Mouse (Mus musculus): Measurements from ENCODE around the gene Nt5c2. TPM values are rescaled to one million over a fixed set of nuclear protein-coding genes. Genes with fewer than 3 reads are reported as not detected.

The Nt5c2 gene
- polyA plus RNA-seq, 1 experiment from 2014 or later = 61.0 TPM

GRCm38 (mm10) chr19:46963440-46963839, 51.5 kb downstream of the Nt5c2 start:
- Histone ChIP-seq H3K27me3 (no peaks in the 10 kb centered on the region), H3K4me1 (replicated peaks) (peaks cover 54% of the 10 kb centered on the region), H3K36me3 (0 out of 2 replicates have a peak, but pooled peaks cover 3% of the 10 kb centered on the region), H3K4me2 (no peak overlapping the region), H3K9me3 (replicated peaks) (no peaks in the 10 kb centered on the region), H3K9ac (no peak overlapping the region), H3K4me3 (replicated peaks) (no peak overlapping the region), H3K27ac (0 out of 2 replicates have a peak overlapping the region, but pooled peaks have one; percentile 47)
- no peak for DNase-seq
- ATAC-seq (ENCODE audit: low read depth) = no peak

- H3K9ac ChIP-seq = peak overlapping the region; percentile 96
- no peak for DNase-seq
Observed at GRCm38 (mm10) chr19:46962841-46963240, 52.1 kb downstream of the Nt5c2 start.

GRCm38 (mm10) chr19:46962171-46962772, 52.7 kb downstream of the Nt5c2 start:
- DNase-seq = peak; percentile 85
- peak overlapping the region; percentile 92 for H3K27ac ChIP-seq
- no peaks in the 10 kb centered on the region for H3K27me3 ChIP-seq
- H3K4me2 ChIP-seq = peak overlapping the region; percentile 86
- 1% methylated on average over 43 of the region's 54 CpGs for WGBS (ENCODE audit: insufficient replicate concordance)
- peak; percentile 91 for ATAC-seq (ENCODE audit: low read depth)
- H3K4me1 ChIP-seq (replicated peaks) = peaks cover 56% of the 10 kb centered on the region
- H3K9me3 ChIP-seq (replicated peaks) = no peaks in the 10 kb centered on the region
- H3K4me3 ChIP-seq (replicated peaks) = peak overlapping the region; percentile 93
- peak overlapping the region; percentile 96 for H3K9ac ChIP-seq
- 0 out of 2 replicates have a peak, but pooled peaks cover 3% of the 10 kb centered on the region for H3K36me3 ChIP-seq

More at GRCm38 (mm10) chr19:46962841-46963240, 52.1 kb downstream of the Nt5c2 start:
- H3K4me2 ChIP-seq = peak overlapping the region; percentile 86
- peaks cover 55% of the 10 kb centered on the region for H3K4me1 ChIP-seq (replicated peaks)
- H3K27me3 ChIP-seq = no peaks in the 10 kb centered on the region
- no peaks in the 10 kb centered on the region for H3K9me3 ChIP-seq (replicated peaks)
- H3K27ac ChIP-seq = 0 out of 2 replicates have a peak overlapping the region, but pooled peaks have one; percentile 3
- no peak for ATAC-seq (ENCODE audit: low read depth)
- peak overlapping the region; percentile 93 for H3K4me3 ChIP-seq (replicated peaks)
- WGBS (ENCODE audit: insufficient replicate concordance) = 28% methylated on average over 7 of the region's 7 CpGs
- 0 out of 2 replicates have a peak, but pooled peaks cover 3% of the 10 kb centered on the region for H3K36me3 ChIP-seq

- DNase-seq (peak; percentile 69), ATAC-seq (ENCODE audit: low read depth) (peak; percentile 78)
- H3K27me3 ChIP-seq = no peaks in the 10 kb centered on the region
- H3K4me3 ChIP-seq (replicated peaks) = peak overlapping the region; percentile 93
- H3K9ac ChIP-seq = peak overlapping the region; percentile 96
- peaks cover 62% of the 10 kb centered on the region for H3K4me1 ChIP-seq (replicated peaks)
- WGBS (ENCODE audit: insufficient replicate concordance) = 2% methylated on average over 35 of the region's 36 CpGs
- H3K4me2 ChIP-seq = peak overlapping the region; percentile 86
- H3K36me3 ChIP-seq = 0 out of 2 replicates have a peak, but pooled peaks cover 3% of the 10 kb centered on the region
- peak overlapping the region; percentile 92 for H3K27ac ChIP-seq
- H3K9me3 ChIP-seq (replicated peaks) = no peaks in the 10 kb centered on the region
Observed at GRCm38 (mm10) chr19:46961652-46962051, 53.3 kb downstream of the Nt5c2 start.

GRCm38 (mm10) chr19:46961047-46961651, 53.8 kb downstream of the Nt5c2 start:
- peak; percentile 3; the same call in 1 of the 2 replicates for ATAC-seq (ENCODE audit: low read depth)
- Histone ChIP-seq H3K9ac (peak overlapping the region; percentile 96), H3K36me3 (0 out of 2 replicates have a peak, but pooled peaks cover 3% of the 10 kb centered on the region), H3K4me1 (replicated peaks) (peaks cover 67% of the 10 kb centered on the region), H3K27me3 (no peaks in the 10 kb centered on the region), H3K9me3 (replicated peaks) (no peaks in the 10 kb centered on the region), H3K27ac (peak overlapping the region; percentile 92), H3K4me3 (replicated peaks) (peak overlapping the region; percentile 93), H3K4me2 (peak overlapping the region; percentile 86)
- DNase-seq = no peak
- 11% methylated on average over 22 of the region's 22 CpGs for WGBS (ENCODE audit: insufficient replicate concordance)

GRCm38 (mm10) chr19:46960101-46961046, 54.6 kb downstream of the Nt5c2 start:
- peak overlapping the region; percentile 96 for H3K9ac ChIP-seq
- H3K36me3 ChIP-seq = 0 out of 2 replicates have a peak, but pooled peaks cover 3% of the 10 kb centered on the region
- no peaks in the 10 kb centered on the region for H3K27me3 ChIP-seq
- H3K4me2 ChIP-seq = peak overlapping the region; percentile 86
- ATAC-seq (ENCODE audit: low read depth) = no peak
- H3K4me1 ChIP-seq (replicated peaks) = peaks cover 66% of the 10 kb centered on the region
- 42% methylated on average over 13 of the region's 13 CpGs for WGBS (ENCODE audit: insufficient replicate concordance)
- DNase-seq = no peak
- peak overlapping the region; percentile 93 for H3K4me3 ChIP-seq (replicated peaks)
- H3K27ac ChIP-seq = peak overlapping the region; percentile 92
- no peaks in the 10 kb centered on the region for H3K9me3 ChIP-seq (replicated peaks)

- DNase-seq (no peak), ATAC-seq (ENCODE audit: low read depth) (no peak)
- no peaks in the 10 kb centered on the region for H3K27me3 ChIP-seq
- H3K4me3 ChIP-seq (replicated peaks) = peak overlapping the region; percentile 93
- 0 out of 2 replicates have a peak, but pooled peaks cover 5% of the 10 kb centered on the region for H3K36me3 ChIP-seq
- H3K4me1 ChIP-seq (replicated peaks) = peaks cover 66% of the 10 kb centered on the region
- peak overlapping the region; percentile 92 for H3K27ac ChIP-seq
- no peaks in the 10 kb centered on the region for H3K9me3 ChIP-seq (replicated peaks)
- 81% methylated on average over 3 of the region's 3 CpGs for WGBS (ENCODE audit: insufficient replicate concordance)
- peak overlapping the region; percentile 96; the same call in 1 of the 2 replicates for H3K9ac ChIP-seq
- H3K4me2 ChIP-seq = peak overlapping the region; percentile 86
Observed at GRCm38 (mm10) chr19:46959536-46959935, 55.4 kb downstream of the Nt5c2 start.

GRCm38 (mm10) chr19:46958566-46958965, 56.4 kb downstream of the Nt5c2 start:
- H3K4me1 ChIP-seq (replicated peaks) = peaks cover 64% of the 10 kb centered on the region
- no peak for DNase-seq
- no peak overlapping the region for H3K4me3 ChIP-seq (replicated peaks)
- H3K27ac ChIP-seq = peak overlapping the region; percentile 83; the same call in 1 of the 2 replicates
- 82% methylated on average over 3 of the region's 3 CpGs for WGBS (ENCODE audit: insufficient replicate concordance)
- no peak overlapping the region for H3K4me2 ChIP-seq
- 0 out of 2 replicates have a peak, but pooled peaks cover 5% of the 10 kb centered on the region for H3K36me3 ChIP-seq
- no peaks in the 10 kb centered on the region for H3K27me3 ChIP-seq
- H3K9me3 ChIP-seq (replicated peaks) = no peaks in the 10 kb centered on the region
- peak overlapping the region; percentile 4; the same call in 1 of the 2 replicates for H3K9ac ChIP-seq
- no peak for ATAC-seq (ENCODE audit: low read depth)

GRCm38 (mm10) chr19:46957971-46958370, 57.0 kb downstream of the Nt5c2 start:
- ATAC-seq (ENCODE audit: low read depth) (no peak), DNase-seq (no peak)
- Histone ChIP-seq H3K27ac (peak overlapping the region; percentile 83), H3K36me3 (peaks cover 8% of the 10 kb centered on the region; the same call in 1 of the 2 replicates), H3K4me1 (replicated peaks) (peaks cover 61% of the 10 kb centered on the region), H3K4me2 (peak overlapping the region; percentile 37; the same call in 1 of the 2 replicates), H3K9me3 (replicated peaks) (no peaks in the 10 kb centered on the region), H3K4me3 (replicated peaks) (no peak overlapping the region), H3K27me3 (no peaks in the 10 kb centered on the region), H3K9ac (peak overlapping the region; percentile 50)
- 71% methylated on average over 4 of the region's 4 CpGs for WGBS (ENCODE audit: insufficient replicate concordance)

GRCm38 (mm10) chr19:46957001-46957400, 58.0 kb downstream of the Nt5c2 start:
- H3K27me3 ChIP-seq = no peaks in the 10 kb centered on the region
- ATAC-seq (ENCODE audit: low read depth) (peak; percentile 76), DNase-seq (peak; percentile 53)
- peaks cover 63% of the 10 kb centered on the region for H3K4me1 ChIP-seq (replicated peaks)
- H3K27ac ChIP-seq = peak overlapping the region; percentile 83
- peak overlapping the region; percentile 50 for H3K9ac ChIP-seq
- peak overlapping the region; percentile 37 for H3K4me2 ChIP-seq
- no peaks in the 10 kb centered on the region for H3K9me3 ChIP-seq (replicated peaks)
- 17% methylated on average over 5 of the region's 5 CpGs for WGBS (ENCODE audit: insufficient replicate concordance)
- peaks cover 12% of the 10 kb centered on the region; the same call in 1 of the 2 replicates for H3K36me3 ChIP-seq
- no peak overlapping the region for H3K4me3 ChIP-seq (replicated peaks)

Measured in liver, embryonic 13.5 days (tissue).